Mouse (Mus musculus): ENCODE results near the gene Enpp4. TPM values are rescaled to one million over a fixed set of nuclear protein-coding genes. Genes with fewer than 3 reads are reported as not detected.

Enpp4 gene
- polyA plus RNA-seq, 1 experiment, result 13.1 TPM

GRCm38 (mm10) chr17:44100486-44100885 lies 5.1 kb downstream of the Enpp4 start:
- DNase-seq (ENCODE audit: extremely low spot score in 1 of 2, low spot score in 1 of 2), result no peak

GRCm38 (mm10) chr17:44091512-44091911 lies 14.1 kb downstream of the Enpp4 start:
- no peak for DNase-seq (ENCODE audit: extremely low spot score in 1 of 2, low spot score in 1 of 2)

GRCm38 (mm10) chr17:44090916-44091315 lies 14.7 kb downstream of the Enpp4 start:
- DNase-seq (ENCODE audit: extremely low spot score in 1 of 2, low spot score in 1 of 2), result no peak

- DNase-seq (ENCODE audit: extremely low spot score in 1 of 2, low spot score in 1 of 2), result no peak
These were observed 17.4 kb downstream of the Enpp4 start for GRCm38 (mm10) chr17:44088226-44088625.

GRCm38 (mm10) chr17:44083156-44083555 lies 22.5 kb downstream of the Enpp4 start:
- no peak for DNase-seq (ENCODE audit: extremely low spot score in 1 of 2, low spot score in 1 of 2)

GRCm38 (mm10) chr17:44078631-44079350 lies 26.8 kb downstream of the Enpp4 start, which contains the start of gene Enpp5:
TSS of gene Enpp5 (plus strand) at chr17:44078813.
- DNase-seq (ENCODE audit: extremely low spot score in 1 of 2, low spot score in 1 of 2), result peak; percentile 88 to 94

GRCm38 (mm10) chr17:44077843-44078160 lies 27.8 kb downstream of the Enpp4 start:
- DNase-seq (ENCODE audit: extremely low spot score in 1 of 2, low spot score in 1 of 2), result no peak

GRCm38 (mm10) chr17:44077146-44077842 lies 28.3 kb downstream of the Enpp4 start:
- no peak for DNase-seq (ENCODE audit: extremely low spot score in 1 of 2, low spot score in 1 of 2)

- DNase-seq (ENCODE audit: extremely low spot score in 1 of 2, low spot score in 1 of 2), result peak in 1 of 2 experiments; percentile 47
These were observed 29.4 kb downstream of the Enpp4 start for GRCm38 (mm10) chr17:44076051-44076680.

GRCm38 (mm10) chr17:44075601-44076000 lies 30.0 kb downstream of the Enpp4 start:
- DNase-seq (ENCODE audit: extremely low spot score in 1 of 2, low spot score in 1 of 2), result no peak

- DNase-seq (ENCODE audit: extremely low spot score in 1 of 2, low spot score in 1 of 2), result no peak
These were observed 33.9 kb downstream of the Enpp4 start for GRCm38 (mm10) chr17:44071680-44072079.

GRCm38 (mm10) chr17:44068876-44069275 lies 36.7 kb downstream of the Enpp4 start:
- no peak for DNase-seq (ENCODE audit: extremely low spot score in 1 of 2, low spot score in 1 of 2)

GRCm38 (mm10) chr17:44061289-44061890 lies 44.2 kb downstream of the Enpp4 start:
- DNase-seq (ENCODE audit: extremely low spot score in 1 of 2, low spot score in 1 of 2), result no peak

GRCm38 (mm10) chr17:44060781-44061180 lies 44.8 kb downstream of the Enpp4 start:
- no peak for DNase-seq (ENCODE audit: extremely low spot score in 1 of 2, low spot score in 1 of 2)

GRCm38 (mm10) chr17:44058145-44058544 lies 47.5 kb downstream of the Enpp4 start:
- DNase-seq (ENCODE audit: extremely low spot score in 1 of 2, low spot score in 1 of 2), result no peak

GRCm38 (mm10) chr17:44057123-44057522 lies 48.5 kb downstream of the Enpp4 start:
- DNase-seq (ENCODE audit: extremely low spot score in 1 of 2, low spot score in 1 of 2), result no peak

- DNase-seq (ENCODE audit: extremely low spot score in 1 of 2, low spot score in 1 of 2), result no peak
These were observed 52.2 kb downstream of the Enpp4 start for GRCm38 (mm10) chr17:44053427-44053826.

Measured in frontal cortex, adult 2 months (tissue).